Mouse (Mus musculus) lung, embryonic 16.5 days (tissue): ENCODE results near the gene Raver2. TPM values are rescaled to one million over a fixed set of nuclear protein-coding genes. Genes with fewer than 3 reads are reported as not detected.

Experiments used
- ATAC-seq: fragments of 200-750 bp; cut with Nextera tagmentation; 2 replicates; pipeline ENCODE4 v1.8.0; 2017; ENCODE audit warnings: low read depth, mild to moderate bottlenecking, moderate library complexity
- H3K27ac ChIP-seq: fragments of 300-500 bp; sonication (generic); 2 replicates; pipeline ENCODE4 v1.5.1; 2014; ENCODE audit warnings: mild to moderate bottlenecking, control low read depth, low read length
- H3K27me3 ChIP-seq: fragments of 300-500 bp; sonication (generic); 2 replicates; pipeline ENCODE4 v1.6.1; 2014; ENCODE audit warnings: low read depth, low read length, mixed read lengths; ENCODE audit not compliant: control insufficient read depth, insufficient read depth
- H3K36me3 ChIP-seq: fragments of 300-500 bp; sonication (generic); 2 replicates; pipeline ENCODE4 v1.6.1; 2014; ENCODE audit warnings: low read length; ENCODE audit not compliant: control insufficient read depth, insufficient read depth
- H3K4me1 ChIP-seq: fragments of 300-500 bp; sonication (generic); replicated peaks from 2 replicates; pipeline ENCODE4 v1.6.1; 2014; ENCODE audit warnings: low read length, mixed read lengths; ENCODE audit not compliant: control insufficient read depth, insufficient read depth
- H3K4me2 ChIP-seq: fragments of 300-500 bp; sonication (generic); 2 replicates; pipeline ENCODE4 v1.6.1; 2014; ENCODE audit warnings: low read depth, low read length, control low read depth
- H3K4me3 ChIP-seq: fragments of 300-500 bp; sonication (generic); 2 replicates; pipeline ENCODE4 v1.5.1; 2014; ENCODE audit warnings: mild to moderate bottlenecking, low read length, control low read depth
- H3K9ac ChIP-seq: fragments of 300-500 bp; sonication (generic); 2 replicates; pipeline ENCODE4 v1.6.1; 2014; ENCODE audit warnings: low read length, control low read depth
- H3K9me3 ChIP-seq: fragments of 300-500 bp; sonication (generic); 2 replicates; pipeline ENCODE4 v1.6.1; 2016; ENCODE audit warnings: low read length; ENCODE audit not compliant: control insufficient read depth
- WGBS: fragments of 180-500 bp; shearing (Covaris S2); extraction: QIAGEN DNeasy Blood & Tissue Kit; methylation state at CpG from one replicate; pipeline ENCODE4 v1.1.7; 2014; 5-methylcytosine and 5-hydroxymethylcytosine counted together
- polyA plus RNA-seq: library from polyadenylated mRNA; unstranded; fragments of >200 nt; fragmentation: Nextera tagmentation; extraction: Ambion mirVana; gene quantifications from 2 replicates; pipeline ENCODE4 v1.2.1, GENCODE M21; 2015

The Raver2 gene
- polyA plus RNA-seq, 1 experiment from 2014 or later = 13.8 TPM

DNA sequence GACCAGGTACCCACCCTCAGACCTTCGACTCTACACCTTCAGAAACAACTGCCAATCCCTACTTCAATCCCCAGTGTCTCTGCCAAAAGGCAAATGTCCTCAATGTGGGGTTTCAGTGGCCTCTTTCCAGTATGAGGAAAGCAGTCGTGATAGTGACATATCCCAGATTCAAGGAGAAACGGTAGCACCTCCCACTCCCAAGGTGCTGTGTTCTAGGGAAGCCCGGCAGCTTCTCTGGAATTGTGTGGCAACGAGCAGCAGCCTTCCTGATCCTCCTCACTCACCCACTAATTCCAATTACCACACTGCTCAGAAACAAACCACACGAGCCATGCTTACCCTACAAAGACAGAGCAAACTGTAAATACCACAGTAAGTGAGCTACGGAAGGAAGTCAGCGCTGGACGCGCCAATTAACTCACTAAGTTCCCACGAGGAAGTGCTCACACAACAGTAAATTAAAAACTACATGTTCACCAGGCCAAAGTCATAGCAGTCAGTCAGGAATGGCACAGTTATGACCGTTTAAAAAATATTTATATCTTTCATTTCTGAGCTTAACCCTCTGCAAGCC is 90.5 kb downstream of the Raver2 start:
- peaks cover 30% of the 10 kb centered on the region for H3K36me3 ChIP-seq
- H3K4me2 ChIP-seq = no peak overlapping the region
- no peak overlapping the region for H3K27ac ChIP-seq
- 67% methylated on average over 12 of the region's 12 CpGs for WGBS
- H3K27me3 ChIP-seq = no peaks in the 10 kb centered on the region
- no peaks in the 10 kb centered on the region for H3K9me3 ChIP-seq
- no peak overlapping the region for H3K9ac ChIP-seq
- no peaks in the 10 kb centered on the region for H3K4me1 ChIP-seq
- no peak; the same call in 1 of the 2 replicates for ATAC-seq
- no peak overlapping the region for H3K4me3 ChIP-seq

DNA sequence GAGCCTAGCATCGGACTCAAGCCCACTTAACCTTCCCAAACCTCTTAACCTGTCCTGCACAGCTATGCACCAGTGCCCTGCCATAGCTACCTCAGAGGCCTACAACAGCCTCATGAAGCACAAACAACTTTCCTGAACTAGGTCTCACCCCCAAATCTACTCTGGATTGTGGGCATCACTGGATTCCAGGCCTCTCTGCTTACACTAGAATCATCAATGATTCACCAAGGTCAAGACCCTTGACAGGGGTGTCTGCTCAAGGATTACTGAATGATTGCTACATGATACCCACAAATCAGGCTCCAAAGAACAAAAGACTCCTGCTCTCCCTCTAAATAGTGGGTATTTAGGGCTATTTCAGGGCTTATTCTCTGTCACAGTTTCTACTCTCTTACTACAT is 92.0 kb downstream of the Raver2 start:
- H3K4me1 ChIP-seq = no peaks in the 10 kb centered on the region
- no peak overlapping the region for H3K9ac ChIP-seq
- no peak overlapping the region for H3K4me2 ChIP-seq
- no peaks in the 10 kb centered on the region for H3K27me3 ChIP-seq
- H3K36me3 ChIP-seq = peaks cover 32% of the 10 kb centered on the region
- 73% methylated on average over 1 of the region's 1 CpGs for WGBS
- H3K27ac ChIP-seq = no peak overlapping the region
- H3K9me3 ChIP-seq = no peaks in the 10 kb centered on the region
- no peak for ATAC-seq
- no peak overlapping the region for H3K4me3 ChIP-seq

DNA sequence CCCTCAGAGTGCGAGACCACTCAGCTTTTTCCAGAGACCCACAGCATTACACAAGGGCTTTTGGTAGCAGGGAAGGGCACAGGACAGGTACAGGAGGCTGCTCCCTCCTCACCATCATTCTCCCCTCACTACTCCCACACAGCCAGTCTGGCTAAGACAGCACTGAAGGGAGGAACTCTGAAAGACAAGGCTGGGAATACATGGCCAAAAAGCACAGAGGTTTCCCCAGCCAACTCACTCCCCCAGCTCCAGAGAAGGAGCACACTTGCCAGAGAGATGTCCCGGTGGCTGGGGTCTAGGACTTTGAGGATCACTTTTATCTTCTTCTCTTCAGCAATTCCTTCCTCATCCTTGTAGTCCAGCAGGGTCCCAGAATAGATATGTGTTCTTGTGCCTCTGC is 95.4 kb downstream of the Raver2 start:
- no peaks in the 10 kb centered on the region for H3K4me1 ChIP-seq
- no peaks in the 10 kb centered on the region for H3K9me3 ChIP-seq
- no peak overlapping the region for H3K27ac ChIP-seq
- no peaks in the 10 kb centered on the region for H3K27me3 ChIP-seq
- H3K36me3 ChIP-seq = peaks cover 19% of the 10 kb centered on the region
- no peak for ATAC-seq
- no peak overlapping the region for H3K4me2 ChIP-seq
- WGBS = 84% methylated on average over 2 of the region's 2 CpGs
- H3K9ac ChIP-seq = no peak overlapping the region
- H3K4me3 ChIP-seq = no peak overlapping the region

DNA sequence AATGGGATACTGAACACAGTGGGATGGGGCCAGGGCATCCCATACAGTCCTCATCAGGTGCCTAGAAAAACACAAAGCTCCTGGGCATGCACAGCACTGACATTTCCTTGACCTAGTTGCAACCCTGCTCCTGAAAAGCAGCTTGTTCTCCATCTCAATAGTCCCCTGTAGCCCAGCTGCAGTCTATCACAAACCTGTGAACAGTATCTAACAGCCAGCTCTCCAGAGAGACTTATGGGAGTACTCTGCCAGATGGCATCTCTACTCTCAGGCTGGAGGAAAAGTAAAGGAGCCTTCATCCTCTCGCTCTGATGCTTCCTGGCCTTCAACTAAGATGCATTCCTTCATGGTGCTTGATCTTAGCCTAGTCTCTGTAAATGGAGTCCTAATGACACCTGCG is 95.9 kb downstream of the Raver2 start:
- H3K27ac ChIP-seq = no peak overlapping the region
- WGBS = 87% methylated on average over 2 of the region's 2 CpGs
- no peak for ATAC-seq

DNA sequence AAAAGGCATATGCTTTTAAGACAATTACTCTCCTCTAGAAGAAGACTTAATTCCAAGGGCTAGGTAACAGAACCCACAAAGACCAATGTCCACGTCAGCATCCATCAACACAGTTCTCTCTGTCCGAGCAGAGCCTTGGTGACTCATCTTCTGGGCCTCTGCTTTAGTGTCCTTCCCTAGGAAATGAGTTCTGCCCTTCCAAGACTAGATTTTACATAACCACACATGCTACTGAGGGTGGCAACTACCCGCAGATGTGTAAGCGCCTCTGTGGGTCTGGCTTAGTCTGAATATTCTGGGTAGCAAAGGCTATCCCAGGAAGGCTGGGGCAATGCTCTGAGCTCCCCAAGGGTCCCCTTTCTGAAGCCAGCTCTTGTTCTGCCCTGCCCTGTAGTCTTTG is 97.0 kb downstream of the Raver2 start:
- 77% methylated on average over 4 of the region's 4 CpGs for WGBS
- no peak for ATAC-seq
- H3K4me1 ChIP-seq = no peaks in the 10 kb centered on the region; the same call in 1 of the 2 replicates
- no peaks in the 10 kb centered on the region for H3K27me3 ChIP-seq
- no peak overlapping the region for H3K4me3 ChIP-seq
- H3K36me3 ChIP-seq = peaks cover 21% of the 10 kb centered on the region
- H3K9ac ChIP-seq = no peak overlapping the region
- no peaks in the 10 kb centered on the region for H3K9me3 ChIP-seq
- no peak overlapping the region for H3K4me2 ChIP-seq
- no peak overlapping the region for H3K27ac ChIP-seq

More for the DNA sequence above, 95.9 kb downstream of the Raver2 start:
- Histone ChIP-seq H3K9ac (no peak overlapping the region), H3K9me3 (no peaks in the 10 kb centered on the region), H3K4me3 (no peak overlapping the region), H3K4me2 (no peak overlapping the region), H3K27me3 (no peaks in the 10 kb centered on the region), H3K36me3 (peaks cover 21% of the 10 kb centered on the region), H3K4me1 (no peaks in the 10 kb centered on the region)

DNA sequence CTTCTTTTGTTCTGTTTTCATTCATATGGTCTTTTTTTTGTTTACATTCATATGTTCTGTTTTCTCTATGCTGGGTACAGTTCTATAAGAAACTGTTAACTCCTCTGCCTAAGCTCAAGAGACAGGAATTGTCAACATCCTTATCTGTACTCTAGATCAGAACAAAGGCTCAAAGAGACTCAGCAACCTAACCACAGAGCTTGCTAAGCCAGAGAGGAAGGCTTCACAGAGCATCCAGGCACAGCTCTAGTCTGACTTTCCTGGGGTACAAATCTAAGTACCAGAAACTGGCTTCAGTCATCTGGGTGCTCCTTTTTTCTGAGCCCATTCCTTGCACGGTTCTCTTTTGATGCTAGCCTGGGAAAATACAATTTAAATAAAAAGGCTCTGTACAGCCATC is 99.0 kb downstream of the Raver2 start:
- WGBS = 70% methylated on average over 1 of the region's 1 CpGs
- no peak overlapping the region for H3K27ac ChIP-seq
- no peak for ATAC-seq

DNA sequence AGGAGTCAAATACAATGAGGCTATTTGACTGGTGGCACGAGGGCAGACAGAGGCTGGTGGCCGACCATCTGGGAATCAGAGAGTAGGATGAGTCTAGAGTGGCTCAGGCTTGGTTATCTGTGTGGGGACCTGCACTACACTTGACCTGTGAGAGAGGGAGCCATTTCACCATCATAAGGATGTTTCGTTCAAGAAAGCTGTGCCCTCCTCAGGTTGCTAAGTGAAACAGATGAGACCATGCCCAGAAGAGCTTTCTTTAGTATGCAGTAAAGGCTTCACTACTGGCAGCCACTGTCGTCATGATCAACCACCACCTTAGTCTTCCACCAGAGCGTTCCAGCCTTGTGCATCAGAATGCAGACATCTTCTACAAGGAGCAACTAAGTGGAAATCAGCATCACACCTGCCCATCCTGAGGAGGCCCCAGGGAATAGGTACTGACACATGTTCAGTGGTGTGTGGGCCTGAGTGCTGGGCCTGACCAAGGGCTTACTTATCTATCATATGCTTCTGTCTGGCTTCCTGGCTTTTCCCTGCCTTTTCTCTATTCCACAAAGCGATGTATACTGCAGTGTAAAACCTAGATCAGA is 99.5 kb downstream of the Raver2 start:
- H3K27me3 ChIP-seq = no peaks in the 10 kb centered on the region
- H3K27ac ChIP-seq = no peak overlapping the region
- peaks cover 7% of the 10 kb centered on the region for H3K36me3 ChIP-seq
- ATAC-seq = 0 out of 2 replicates have a peak, but pooled peaks have one; percentile 46
- no peak overlapping the region for H3K4me2 ChIP-seq
- no peak overlapping the region for H3K4me3 ChIP-seq
- no peaks in the 10 kb centered on the region; the same call in 1 of the 2 replicates for H3K4me1 ChIP-seq
- H3K9me3 ChIP-seq = no peaks in the 10 kb centered on the region
- WGBS = 47% methylated on average over 6 of the region's 6 CpGs
- no peak overlapping the region for H3K9ac ChIP-seq

More for the DNA sequence above, 99.0 kb downstream of the Raver2 start:
- Histone ChIP-seq H3K9me3 (no peaks in the 10 kb centered on the region), H3K4me1 (no peaks in the 10 kb centered on the region; the same call in 1 of the 2 replicates), H3K4me3 (no peak overlapping the region), H3K4me2 (no peak overlapping the region), H3K36me3 (peaks cover 9% of the 10 kb centered on the region), H3K9ac (no peak overlapping the region), H3K27me3 (no peaks in the 10 kb centered on the region)

DNA sequence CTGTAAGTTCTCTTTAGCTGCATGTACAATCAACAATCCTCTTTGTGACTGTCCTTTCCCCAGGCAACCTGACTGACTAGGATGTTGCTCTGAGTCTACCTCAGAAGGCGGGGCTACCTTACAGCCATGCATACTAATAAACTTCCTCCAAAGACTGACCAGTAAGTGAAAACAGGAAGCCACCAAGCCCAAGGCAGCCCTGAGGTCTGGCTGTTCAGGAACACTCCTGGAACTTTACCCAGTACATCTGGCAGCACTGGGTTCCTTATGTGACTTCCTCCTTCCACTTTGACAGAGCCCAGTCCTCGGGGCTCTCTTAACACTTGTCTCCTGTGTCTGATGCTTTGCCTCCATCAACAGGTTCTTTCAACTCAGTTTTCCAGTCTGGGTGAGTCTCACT is 104.0 kb downstream of the Raver2 start:
- Histone ChIP-seq H3K4me2 (no peak overlapping the region), H3K36me3 (peaks cover 7% of the 10 kb centered on the region), H3K9me3 (no peaks in the 10 kb centered on the region)

DNA sequence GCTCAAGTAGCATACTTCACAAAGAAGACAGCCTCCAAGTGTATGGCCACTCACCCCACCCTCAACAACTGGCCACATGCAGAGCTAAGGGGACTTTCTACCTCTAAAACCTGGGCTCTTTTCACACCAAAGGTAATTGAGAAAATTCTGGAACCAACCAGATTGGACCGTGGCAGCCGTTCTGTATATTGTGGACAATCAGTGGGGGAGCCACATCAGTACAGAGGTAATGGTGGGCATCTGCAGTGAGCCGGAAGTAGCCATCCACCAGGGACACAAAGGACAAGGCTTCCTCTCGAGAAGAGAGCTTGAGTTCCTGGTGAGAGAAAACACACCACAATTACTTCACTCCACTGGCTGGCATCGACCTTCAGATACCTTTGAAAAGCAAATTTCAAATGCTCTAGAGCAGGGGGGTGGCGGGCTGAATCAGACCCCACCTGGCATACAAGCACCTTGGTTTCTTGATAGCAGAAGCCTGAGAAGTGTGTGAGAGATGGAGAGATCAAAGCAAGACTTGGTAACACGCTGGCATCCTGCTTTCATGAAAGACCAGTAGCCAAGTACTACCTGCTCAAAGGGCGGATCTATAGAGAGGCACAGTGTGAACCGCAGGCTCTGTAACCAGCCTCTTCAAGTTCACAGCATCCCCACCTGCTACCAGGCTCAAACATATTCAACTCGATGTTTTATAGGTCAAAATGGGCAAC is 106.3 kb downstream of the Raver2 start:
- peaks cover 10% of the 10 kb centered on the region for H3K36me3 ChIP-seq
- no peak for ATAC-seq

More for the DNA sequence above, 104.0 kb downstream of the Raver2 start:
- WGBS = 69% methylated on average over 2 of the region's 2 CpGs
- Histone ChIP-seq H3K4me3 (no peak overlapping the region), H3K9ac (no peak overlapping the region), H3K4me1 (no peaks in the 10 kb centered on the region; the same call in 1 of the 2 replicates), H3K27me3 (no peaks in the 10 kb centered on the region), H3K27ac (no peak overlapping the region)
- no peak for ATAC-seq

More for the DNA sequence above, 106.3 kb downstream of the Raver2 start:
- Histone ChIP-seq H3K4me3 (no peak overlapping the region), H3K27ac (no peak overlapping the region), H3K9me3 (no peaks in the 10 kb centered on the region), H3K4me2 (no peak overlapping the region), H3K9ac (no peak overlapping the region), H3K4me1 (no peaks in the 10 kb centered on the region; the same call in 1 of the 2 replicates), H3K27me3 (no peaks in the 10 kb centered on the region)
- WGBS = 80% methylated on average over 10 of the region's 10 CpGs
